Mouse (Mus musculus) neural tube, embryonic 12.5 days (tissue): Measurements from ENCODE around the gene 2810004N23Rik. TPM values are rescaled to one million over a fixed set of nuclear protein-coding genes. Genes with fewer than 3 reads are reported as not detected.

Experiments used
- ATAC-seq: fragments of 200-750 bp; cut with Nextera tagmentation; 2 replicates; pipeline ENCODE4 v1.8.0; 2017; ENCODE audit warnings: low read depth, mild to moderate bottlenecking, moderate TSS enrichment, moderate library complexity; ENCODE audit not compliant: low FRiP score
- H3K27ac ChIP-seq: fragments of 300-500 bp; sonication (generic); 2 replicates; pipeline ENCODE4 v1.5.1; 2016
- H3K27me3 ChIP-seq: fragments of 300-500 bp; sonication (generic); replicated peaks from 2 replicates; pipeline ENCODE4 v1.6.1; 2016; ENCODE audit warnings: mild to moderate bottlenecking
- H3K36me3 ChIP-seq: fragments of 300-500 bp; sonication (generic); 2 replicates; pipeline ENCODE4 v1.6.1; 2016; ENCODE audit warnings: mild to moderate bottlenecking
- H3K4me1 ChIP-seq: fragments of 300-500 bp; sonication (generic); 2 replicates; pipeline ENCODE4 v1.6.1; 2016
- H3K4me2 ChIP-seq: fragments of 300-500 bp; sonication (generic); replicated peaks from 2 replicates; pipeline ENCODE4 v1.6.1; 2016; ENCODE audit warnings: mild to moderate bottlenecking
- H3K4me3 ChIP-seq: fragments of 300-500 bp; sonication (generic); 2 replicates; pipeline ENCODE4 v1.5.1; 2016
- H3K9ac ChIP-seq: fragments of 300-500 bp; sonication (generic); 2 replicates; pipeline ENCODE4 v1.6.1; 2016; ENCODE audit warnings: mild to moderate bottlenecking
- H3K9me3 ChIP-seq: fragments of 300-500 bp; sonication (generic); 2 replicates; pipeline ENCODE4 v1.6.1; 2016; ENCODE audit warnings: mild to moderate bottlenecking
- WGBS: fragments of 180-500 bp; shearing (Covaris S2); methylation state at CpG from one replicate; pipeline ENCODE4 v1.1.7; 2016; 5-methylcytosine and 5-hydroxymethylcytosine counted together
- polyA plus RNA-seq: library from polyadenylated mRNA; unstranded; fragments of >200 nt; fragmentation: Nextera tagmentation; extraction: Ambion mirVana; gene quantifications from 2 replicates; pipeline ENCODE4 v1.2.1, GENCODE M21; 2016

Gene 2810004N23Rik
- polyA plus RNA-seq = 40.2 and 42.6 TPM in 2 replicates

DNA sequence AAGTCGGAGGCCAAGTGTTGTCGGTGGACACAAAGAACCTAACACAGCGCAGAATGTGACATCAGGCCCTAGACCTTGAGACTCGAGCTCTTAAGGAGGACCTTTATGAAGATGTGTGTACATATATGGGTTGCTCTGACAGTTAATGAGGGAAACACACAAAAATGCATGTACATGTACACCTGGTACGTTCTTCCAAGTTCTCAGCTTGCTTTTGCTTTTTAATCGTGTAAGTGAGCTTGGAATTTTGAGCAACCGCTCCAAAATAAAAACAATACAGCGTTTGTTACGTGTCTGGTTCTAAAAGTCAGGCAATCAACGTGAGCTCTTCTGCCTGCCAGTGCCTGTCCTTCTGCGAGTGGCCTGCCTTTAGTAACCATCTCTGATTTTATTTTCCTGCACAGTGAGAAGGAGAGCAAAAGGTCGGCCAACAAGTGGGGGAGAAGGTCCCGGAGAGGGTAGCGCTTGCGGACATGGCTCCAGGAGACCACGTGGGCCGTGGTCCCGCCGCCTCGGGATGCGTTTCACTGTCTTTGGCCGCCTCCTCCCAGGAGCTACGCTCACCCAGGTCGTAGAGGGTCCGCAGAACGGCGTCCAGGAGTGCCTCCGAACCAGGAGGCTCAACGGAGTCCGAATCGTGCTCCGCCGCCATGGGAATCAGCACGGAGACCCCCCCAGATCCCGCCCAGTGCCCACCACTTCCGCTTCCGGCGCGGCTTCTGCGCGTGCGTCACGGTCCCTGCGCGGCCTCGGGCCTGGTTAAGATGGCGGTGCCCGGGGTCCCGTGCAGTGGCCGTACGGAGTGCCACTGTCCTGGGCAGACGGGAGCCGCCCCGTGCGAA lies at the start of gene 2810004N23Rik, which contains the start of gene Gnpat:
Gene 2810004N23Rik (minus strand): TSS at position 800 of the 842 bp plus-strand sequence.
Gene Gnpat (plus strand): TSS at position 713 of the 842 bp plus-strand sequence.
- peaks cover 33% of the 10 kb centered on the region for H3K36me3 ChIP-seq
- peak within 1 kb of the TSS; percentile 70 for H3K27ac ChIP-seq
- 2% methylated on average over 55 of the region's 55 CpGs for WGBS
- peak; percentile 98 for ATAC-seq
- peaks cover 9% of the 10 kb centered on the region for H3K4me1 ChIP-seq
- H3K9me3 ChIP-seq = no peaks in the 10 kb centered on the region
- H3K4me2 ChIP-seq = peak within 1 kb of the TSS; percentile 79
- H3K9ac ChIP-seq = peak within 1 kb of the TSS; percentile 96
- no peaks in the 10 kb centered on the region for H3K27me3 ChIP-seq
- peak within 1 kb of the TSS; percentile 95 for H3K4me3 ChIP-seq

GRCm38 (mm10) chr8:124911938-124912872 lies 49.3 kb upstream of the 2810004N23Rik start:
- no peaks in the 10 kb centered on the region for H3K9me3 ChIP-seq
- WGBS = 80% methylated on average over 17 of the region's 17 CpGs
- H3K9ac ChIP-seq = peak overlapping the region; percentile 38; the same call in 1 of the 2 replicates
- no peak for ATAC-seq
- H3K36me3 ChIP-seq = peaks cover 77% of the 10 kb centered on the region
- no peaks in the 10 kb centered on the region for H3K4me1 ChIP-seq
- H3K4me3 ChIP-seq = no peak overlapping the region
- no peaks in the 10 kb centered on the region for H3K27me3 ChIP-seq
- H3K4me2 ChIP-seq = no peak overlapping the region
- H3K27ac ChIP-seq = no peak overlapping the region

GRCm38 (mm10) chr8:124910349-124910748 lies 47.4 kb upstream of the 2810004N23Rik start:
- H3K9ac ChIP-seq = no peak overlapping the region

GRCm38 (mm10) chr8:124909936-124910335 lies 47.0 kb upstream of the 2810004N23Rik start:
- peaks cover 87% of the 10 kb centered on the region for H3K36me3 ChIP-seq
- no peak overlapping the region for H3K4me3 ChIP-seq
- no peak overlapping the region for H3K27ac ChIP-seq
- no peaks in the 10 kb centered on the region for H3K4me1 ChIP-seq
- ATAC-seq = no peak
- no peaks in the 10 kb centered on the region for H3K27me3 ChIP-seq
- 94% methylated on average over 16 of the region's 16 CpGs for WGBS
- no peaks in the 10 kb centered on the region for H3K9me3 ChIP-seq
- H3K9ac ChIP-seq = no peak overlapping the region
- no peak overlapping the region for H3K4me2 ChIP-seq

More at GRCm38 (mm10) chr8:124910349-124910748, 47.4 kb upstream of the 2810004N23Rik start:
- Histone ChIP-seq H3K27me3 (no peaks in the 10 kb centered on the region), H3K27ac (no peak overlapping the region), H3K9me3 (no peaks in the 10 kb centered on the region), H3K4me2 (no peak overlapping the region), H3K4me1 (no peaks in the 10 kb centered on the region), H3K4me3 (no peak overlapping the region), H3K36me3 (peaks cover 89% of the 10 kb centered on the region)
- WGBS = 89% methylated on average over 10 of the region's 10 CpGs
- no peak for ATAC-seq

- peaks cover 83% of the 10 kb centered on the region for H3K36me3 ChIP-seq
- H3K4me1 ChIP-seq = no peaks in the 10 kb centered on the region
- WGBS = 93% methylated on average over 2 of the region's 2 CpGs
- ATAC-seq = no peak
- H3K4me2 ChIP-seq = no peak overlapping the region
- no peaks in the 10 kb centered on the region for H3K9me3 ChIP-seq
- H3K27ac ChIP-seq = no peak overlapping the region
- no peak overlapping the region for H3K9ac ChIP-seq
- H3K4me3 ChIP-seq = no peak overlapping the region
- no peaks in the 10 kb centered on the region for H3K27me3 ChIP-seq
Measured at GRCm38 (mm10) chr8:124905482-124905881, 42.6 kb upstream of the 2810004N23Rik start.

GRCm38 (mm10) chr8:124903198-124903597 lies 40.3 kb upstream of the 2810004N23Rik start:
- H3K9me3 ChIP-seq = no peaks in the 10 kb centered on the region
- no peak overlapping the region for H3K27ac ChIP-seq
- ATAC-seq = no peak
- H3K4me3 ChIP-seq = no peak overlapping the region
- H3K9ac ChIP-seq = no peak overlapping the region
- H3K27me3 ChIP-seq = no peaks in the 10 kb centered on the region
- peaks cover 74% of the 10 kb centered on the region for H3K36me3 ChIP-seq
- 96% methylated on average over 15 of the region's 15 CpGs for WGBS
- H3K4me2 ChIP-seq = no peak overlapping the region
- peaks cover 11% of the 10 kb centered on the region for H3K4me1 ChIP-seq

- H3K9ac ChIP-seq = peak overlapping the region; percentile 86
- ATAC-seq = peak; percentile 39; the same call in 1 of the 2 replicates
- 7% methylated on average over 31 of the region's 31 CpGs for WGBS
- H3K36me3 ChIP-seq = peaks cover 58% of the 10 kb centered on the region
- H3K27ac ChIP-seq = 0 out of 2 replicates have a peak overlapping the region, but pooled peaks have one; percentile 26
- peaks cover 35% of the 10 kb centered on the region for H3K4me1 ChIP-seq
- no peaks in the 10 kb centered on the region for H3K9me3 ChIP-seq
- H3K4me2 ChIP-seq = peak overlapping the region; percentile 99
- H3K4me3 ChIP-seq = peak overlapping the region; percentile 96
- H3K27me3 ChIP-seq = no peaks in the 10 kb centered on the region
Measured at GRCm38 (mm10) chr8:124898251-124898905, 35.5 kb upstream of the 2810004N23Rik start.

GRCm38 (mm10) chr8:124897386-124898250 lies 34.7 kb upstream of the 2810004N23Rik start, which contains the start of the genes Exoc8 and Sprtn:
Gene Exoc8 (minus strand): TSS chr8:124897705.
Gene Sprtn (plus strand): TSS chr8:124897886.
- 0 out of 2 replicates have a peak within 1 kb of the TSS, but pooled peaks have one; percentile 26 for H3K27ac ChIP-seq
- peak within 1 kb of the TSS; percentile 96 for H3K4me3 ChIP-seq
- H3K27me3 ChIP-seq = no peaks in the 10 kb centered on the region
- H3K4me1 ChIP-seq = peaks cover 35% of the 10 kb centered on the region
- WGBS = under 1% methylated on average over 114 of the region's 114 CpGs
- H3K9ac ChIP-seq = peak within 1 kb of the TSS; percentile 86
- ATAC-seq = peak; percentile 83
- H3K36me3 ChIP-seq = peaks cover 51% of the 10 kb centered on the region
- H3K9me3 ChIP-seq = no peaks in the 10 kb centered on the region
- H3K4me2 ChIP-seq = peak within 1 kb of the TSS; percentile 99

DNA sequence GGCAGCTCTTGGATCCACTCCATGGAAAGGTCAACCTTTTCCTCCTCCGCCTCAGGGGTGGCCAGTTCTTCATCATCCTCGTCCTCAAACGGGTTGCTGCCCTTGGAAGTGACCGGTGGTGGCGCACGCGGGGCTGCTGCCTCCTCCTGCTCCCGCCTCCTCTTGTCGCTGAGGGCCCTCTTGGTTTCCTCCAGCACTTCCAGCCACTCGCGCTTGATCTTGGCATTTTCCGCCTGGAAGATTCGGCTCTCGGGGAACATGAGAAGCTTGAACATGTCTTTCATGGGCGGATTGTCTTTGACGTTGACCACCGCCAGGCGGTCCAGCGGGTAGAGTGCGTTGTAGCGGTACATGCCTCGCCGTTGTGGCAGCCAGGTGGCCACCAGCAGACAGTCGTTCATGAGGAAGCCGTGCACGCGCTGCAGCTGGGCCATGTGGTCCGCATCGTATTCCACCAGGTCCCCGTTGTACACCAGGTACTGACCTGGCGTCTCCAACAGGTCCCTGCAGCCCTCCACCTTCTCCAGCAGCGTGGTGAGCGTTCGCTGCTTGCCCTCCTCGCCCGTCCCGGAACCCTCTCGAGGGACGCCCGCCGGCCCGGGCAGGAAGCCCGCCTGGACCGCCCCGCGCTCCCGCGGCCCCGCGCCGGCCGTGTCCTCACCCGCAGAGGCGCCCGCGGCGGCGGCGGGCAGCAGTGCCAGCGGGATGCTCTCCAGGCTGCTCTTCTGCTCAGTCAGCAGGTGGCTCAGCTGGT lies 33.9 kb upstream of the 2810004N23Rik start:
- Histone ChIP-seq H3K9me3 (no peaks in the 10 kb centered on the region), H3K36me3 (peaks cover 43% of the 10 kb centered on the region), H3K4me2 (peak overlapping the region; percentile 99), H3K4me1 (peaks cover 35% of the 10 kb centered on the region), H3K4me3 (peak overlapping the region; percentile 96), H3K27me3 (no peaks in the 10 kb centered on the region), H3K9ac (peak overlapping the region; percentile 86), H3K27ac (0 out of 2 replicates have a peak overlapping the region, but pooled peaks have one; percentile 12)
- 1% methylated on average over 60 of the region's 60 CpGs for WGBS
- ATAC-seq = peak; percentile 64

GRCm38 (mm10) chr8:124896010-124896631 lies 33.2 kb upstream of the 2810004N23Rik start:
- WGBS = 88% methylated on average over 26 of the region's 26 CpGs
- peak overlapping the region; percentile 99 for H3K4me2 ChIP-seq
- H3K27me3 ChIP-seq = no peaks in the 10 kb centered on the region
- H3K9me3 ChIP-seq = no peaks in the 10 kb centered on the region
- ATAC-seq = no peak
- H3K4me1 ChIP-seq = peaks cover 35% of the 10 kb centered on the region
- H3K4me3 ChIP-seq = peak overlapping the region; percentile 96
- peaks cover 43% of the 10 kb centered on the region for H3K36me3 ChIP-seq
- H3K9ac ChIP-seq = peak overlapping the region; percentile 86; the same call in 1 of the 2 replicates
- H3K27ac ChIP-seq = no peak overlapping the region
